Mouse (Mus musculus): Measurements from ENCODE around the gene Hoxb7. TPM values are rescaled to one million over a fixed set of nuclear protein-coding genes. Genes with fewer than 3 reads are reported as not detected.
A peak's percentile ranks its signal among the peaks of the same experiment; 100 is the strongest.

Hoxb7 gene
- total RNA-seq, 2 experiments from 2014 or later = not detected

- no peak for DNase-seq (ENCODE audit: extremely low spot score in 1 of 2, low spot score in 1 of 2)
These were observed 11.7 kb downstream of the Hoxb7 start for GRCm38 (mm10) chr11:96297968-96298635.

DNA sequence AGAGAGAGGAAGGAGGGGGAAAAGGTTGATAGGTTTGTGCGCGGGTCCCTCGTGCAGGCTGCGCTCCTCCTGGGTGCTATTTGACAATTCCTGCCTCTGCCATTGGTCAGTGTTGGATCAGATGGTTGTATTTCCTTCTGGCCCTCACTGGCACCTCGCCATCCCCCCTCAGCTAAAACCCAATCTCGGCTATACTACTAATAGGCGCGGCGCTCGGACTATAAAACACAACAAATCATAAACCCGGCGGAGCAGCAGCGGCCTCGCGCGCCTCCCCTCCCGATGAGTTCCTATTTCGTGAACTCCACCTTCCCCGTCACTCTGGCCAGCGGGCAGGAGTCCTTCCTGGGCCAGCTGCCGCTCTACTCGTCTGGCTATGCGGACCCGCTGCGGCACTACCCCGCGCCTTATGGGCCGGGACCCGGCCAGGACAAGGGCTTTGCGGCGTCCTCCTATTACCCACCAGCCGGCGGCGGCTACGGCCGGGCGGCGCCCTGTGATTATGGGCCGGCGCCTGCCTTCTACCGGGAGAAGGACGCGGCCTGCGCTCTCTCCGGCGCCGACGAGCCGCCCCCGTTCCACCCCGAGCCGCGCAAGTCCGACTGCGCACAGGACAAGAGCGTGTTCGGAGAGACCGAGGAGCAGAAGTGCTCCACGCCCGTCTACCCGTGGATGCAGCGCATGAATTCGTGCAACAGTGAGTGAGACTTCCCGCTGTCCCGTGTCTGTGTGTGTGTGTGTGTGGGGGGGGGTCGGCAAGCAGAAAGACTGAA lies 12.7 kb downstream of the Hoxb7 start:
- no peak for DNase-seq (ENCODE audit: extremely low spot score in 1 of 2, low spot score in 1 of 2)

- no peak for DNase-seq (ENCODE audit: extremely low spot score in 1 of 2, low spot score in 1 of 2)
These were observed 13.4 kb downstream of the Hoxb7 start for GRCm38 (mm10) chr11:96299781-96300180.

GRCm38 (mm10) chr11:96300354-96301063 lies 14.1 kb downstream of the Hoxb7 start:
- no peak for DNase-seq (ENCODE audit: extremely low spot score in 1 of 2, low spot score in 1 of 2)

GRCm38 (mm10) chr11:96301064-96301431 lies 14.6 kb downstream of the Hoxb7 start:
- no peak for DNase-seq (ENCODE audit: extremely low spot score in 1 of 2, low spot score in 1 of 2)

DNA sequence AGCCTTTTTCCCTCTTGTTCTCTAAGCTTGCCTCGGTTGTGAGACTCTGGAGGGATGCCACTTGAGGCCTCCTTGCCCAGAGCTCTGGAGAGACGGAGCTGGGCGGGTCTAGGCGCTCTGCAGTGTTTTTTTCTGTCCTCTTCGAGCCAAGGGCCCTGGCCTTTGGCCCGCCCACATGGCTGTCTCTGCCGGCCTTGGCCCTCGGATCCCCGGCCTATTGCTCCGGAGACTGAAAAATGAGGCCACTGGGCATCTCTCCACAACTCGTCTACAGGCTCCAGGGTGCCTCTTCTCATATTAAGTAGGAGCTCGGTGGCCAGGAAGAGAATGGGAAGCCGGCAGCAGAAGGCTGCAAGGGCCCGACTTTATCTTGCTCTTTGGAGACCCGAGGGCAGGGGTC lies 15.4 kb downstream of the Hoxb7 start:
- no peak for DNase-seq (ENCODE audit: extremely low spot score in 1 of 2, low spot score in 1 of 2)

GRCm38 (mm10) chr11:96302381-96303150 lies 16.1 kb downstream of the Hoxb7 start:
- DNase-seq (ENCODE audit: extremely low spot score in 1 of 2, low spot score in 1 of 2) = no peak

DNA sequence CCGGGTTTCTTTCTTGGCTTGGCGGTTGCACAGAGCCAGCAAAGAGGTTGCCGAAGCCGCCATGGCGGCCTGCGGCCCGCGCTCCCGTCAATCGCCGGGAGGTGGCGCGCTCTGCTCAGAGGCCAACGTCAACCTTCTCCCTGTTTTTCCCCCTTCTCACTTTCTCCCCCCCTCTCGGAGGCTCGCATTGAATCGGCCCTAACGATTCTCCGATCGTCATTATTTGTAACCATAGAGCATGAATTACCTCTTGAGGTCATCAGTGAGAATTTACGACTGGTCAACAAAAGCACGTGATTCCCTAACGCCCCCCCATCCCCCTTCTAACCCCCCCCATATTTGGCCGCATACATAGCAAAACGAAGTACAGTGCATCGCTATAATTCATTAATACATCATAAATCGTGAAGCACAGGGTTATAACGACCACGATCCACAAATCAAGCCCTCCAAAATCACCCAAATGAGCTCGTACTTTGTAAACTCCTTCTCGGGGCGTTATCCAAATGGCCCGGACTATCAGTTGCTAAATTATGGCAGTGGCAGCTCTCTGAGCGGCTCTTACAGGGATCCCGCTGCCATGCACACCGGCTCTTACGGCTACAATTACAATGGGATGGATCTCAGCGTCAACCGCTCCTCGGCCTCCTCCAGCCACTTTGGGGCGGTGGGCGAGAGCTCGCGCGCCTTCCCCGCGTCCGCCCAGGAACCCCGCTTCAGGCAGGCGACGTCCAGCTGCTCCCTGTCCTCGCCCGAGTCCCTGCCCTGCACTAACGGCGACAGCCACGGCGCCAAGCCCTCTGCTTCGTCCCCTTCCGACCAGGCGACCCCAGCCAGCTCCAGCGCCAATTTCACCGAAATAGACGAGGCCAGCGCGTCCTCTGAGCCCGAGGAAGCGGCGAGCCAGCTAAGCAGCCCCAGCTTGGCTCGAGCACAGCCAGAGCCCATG lies 17.0 kb downstream of the Hoxb7 start, which contains the start of gene Hoxb5:
Hoxb5 (plus strand) TSS at position 186 of the 949 bp plus-strand sequence.
- peak in 1 of 2 experiments; percentile 41 for DNase-seq (ENCODE audit: extremely low spot score in 1 of 2, low spot score in 1 of 2)

GRCm38 (mm10) chr11:96304381-96305195 lies 18.2 kb downstream of the Hoxb7 start:
- no peak for DNase-seq (ENCODE audit: extremely low spot score in 1 of 2, low spot score in 1 of 2)

DNA sequence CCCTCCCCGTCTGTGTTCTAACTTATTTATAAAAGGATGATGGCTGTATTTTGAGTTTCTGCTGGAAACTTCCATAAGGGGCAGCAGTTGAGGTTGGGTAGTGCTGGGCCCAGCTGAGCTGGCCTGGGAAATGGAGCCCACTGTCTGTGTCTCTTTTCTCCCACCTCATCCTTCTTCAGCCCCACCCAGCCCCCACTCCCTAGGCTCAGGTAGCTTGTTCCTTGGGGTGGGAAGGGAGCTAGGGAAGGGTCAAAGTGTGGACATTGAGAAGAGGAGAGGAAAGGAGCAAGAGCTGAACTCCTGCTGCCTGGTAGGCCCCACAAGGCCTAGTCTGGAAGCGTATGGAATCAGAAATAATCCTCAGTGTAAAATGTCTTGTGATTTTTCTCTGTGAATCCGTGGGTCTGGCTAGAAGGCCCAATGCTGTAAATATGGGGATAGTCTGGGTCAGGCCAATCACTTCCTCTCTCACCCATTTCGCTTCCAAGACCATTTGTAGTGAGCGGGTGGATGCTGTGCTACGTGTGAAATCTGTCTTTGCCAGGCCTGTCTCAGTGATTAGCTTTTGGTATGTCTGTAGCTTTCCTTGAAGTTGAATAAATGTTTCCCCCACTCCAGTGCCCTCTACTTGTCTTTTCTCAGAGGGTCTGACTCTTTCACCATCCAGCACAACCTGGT lies 19.2 kb downstream of the Hoxb7 start:
- no peak for DNase-seq (ENCODE audit: extremely low spot score in 1 of 2, low spot score in 1 of 2)

GRCm38 (mm10) chr11:96306183-96306907 lies 19.9 kb downstream of the Hoxb7 start:
- no peak for DNase-seq (ENCODE audit: extremely low spot score in 1 of 2, low spot score in 1 of 2)

DNA sequence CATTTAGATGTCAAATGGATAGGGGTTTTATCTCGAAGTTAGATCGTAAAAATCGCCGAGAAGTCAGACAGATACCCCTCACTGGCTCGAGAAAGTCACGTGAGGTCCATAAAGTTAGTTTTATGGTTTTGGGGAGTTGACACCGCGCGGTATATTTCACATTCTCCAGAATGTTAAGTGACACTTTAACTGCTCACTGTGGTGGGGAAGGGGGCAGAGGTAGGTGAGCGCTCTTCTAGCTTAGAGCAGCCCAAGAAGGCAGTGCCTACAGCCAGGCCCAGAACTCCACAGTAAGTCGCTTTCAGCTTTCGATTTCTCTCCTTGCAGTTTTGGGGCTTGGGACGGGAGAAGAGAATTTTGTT lies 20.5 kb downstream of the Hoxb7 start:
- no peak for DNase-seq (ENCODE audit: extremely low spot score in 1 of 2, low spot score in 1 of 2)

GRCm38 (mm10) chr11:96308763-96309162 lies 22.3 kb downstream of the Hoxb7 start:
- DNase-seq (ENCODE audit: extremely low spot score in 1 of 2, low spot score in 1 of 2) = no peak

DNA sequence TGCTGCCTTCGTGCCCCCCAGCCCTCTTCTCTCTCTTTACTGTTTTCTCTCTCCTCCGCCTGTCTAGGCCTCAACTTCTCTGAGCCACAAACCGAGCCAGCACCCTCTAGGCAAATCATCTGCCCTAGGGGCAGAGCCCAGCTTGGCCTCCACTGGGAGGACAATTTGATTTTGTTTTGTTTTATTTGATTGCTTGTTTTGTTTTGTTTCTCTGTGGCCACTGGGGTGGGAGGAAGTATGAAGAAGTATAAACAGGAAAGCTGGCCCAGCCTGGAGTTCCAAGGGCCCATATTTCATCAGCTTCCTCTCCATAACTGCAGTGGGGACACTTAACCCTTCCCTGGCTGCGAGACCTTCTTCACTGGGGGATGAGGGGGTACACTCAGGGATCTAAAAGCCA lies 22.9 kb downstream of the Hoxb7 start:
- no peak for DNase-seq (ENCODE audit: extremely low spot score in 1 of 2, low spot score in 1 of 2)

DNA sequence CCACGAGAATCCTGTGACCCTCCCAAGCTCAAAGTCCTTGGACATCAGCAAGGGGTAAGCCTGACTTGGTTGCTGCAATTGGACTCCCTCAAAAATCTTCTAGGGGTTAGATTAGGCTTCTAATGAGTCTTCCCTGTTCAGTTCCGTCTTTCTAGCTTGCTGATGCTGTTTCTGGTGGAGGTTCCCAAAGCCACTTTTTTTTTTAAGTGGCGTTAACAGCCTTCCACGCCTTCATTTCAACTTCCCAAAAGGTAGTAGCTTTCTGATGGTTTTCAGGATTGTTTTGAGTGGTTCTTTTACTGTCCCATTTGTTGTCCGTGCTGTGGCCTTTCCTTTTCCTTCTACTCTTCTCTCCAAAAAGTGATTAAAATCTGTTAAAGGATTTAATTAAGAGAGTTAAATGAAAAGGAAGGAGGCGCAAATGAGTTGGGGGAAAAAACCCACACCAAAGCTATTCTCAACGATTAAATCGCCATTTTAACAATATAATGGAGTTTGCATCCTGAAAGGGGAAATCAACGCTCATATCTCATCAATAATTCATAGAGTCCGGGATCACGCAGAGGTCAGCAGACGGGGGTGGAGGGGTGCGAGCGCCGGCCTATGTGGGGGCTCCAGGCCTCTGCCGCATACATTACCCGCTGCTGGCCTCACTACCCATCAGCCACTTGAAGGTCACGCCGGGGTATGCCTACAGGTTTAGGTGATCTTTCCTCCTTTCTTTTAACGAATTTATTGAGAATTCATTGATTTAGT lies 23.9 kb downstream of the Hoxb7 start:
- DNase-seq (ENCODE audit: extremely low spot score in 1 of 2, low spot score in 1 of 2) = no peak

- no peak for DNase-seq (ENCODE audit: extremely low spot score in 1 of 2, low spot score in 1 of 2)
These were observed 24.7 kb downstream of the Hoxb7 start for GRCm38 (mm10) chr11:96311097-96311496.
